Mouse (Mus musculus): ENCODE data around the gene Krt77. TPM values are rescaled to one million over a fixed set of nuclear protein-coding genes. Genes with fewer than 3 reads are reported as not detected.

Krt77 gene
- polyA plus RNA-seq, 1 experiment = not detected

DNA sequence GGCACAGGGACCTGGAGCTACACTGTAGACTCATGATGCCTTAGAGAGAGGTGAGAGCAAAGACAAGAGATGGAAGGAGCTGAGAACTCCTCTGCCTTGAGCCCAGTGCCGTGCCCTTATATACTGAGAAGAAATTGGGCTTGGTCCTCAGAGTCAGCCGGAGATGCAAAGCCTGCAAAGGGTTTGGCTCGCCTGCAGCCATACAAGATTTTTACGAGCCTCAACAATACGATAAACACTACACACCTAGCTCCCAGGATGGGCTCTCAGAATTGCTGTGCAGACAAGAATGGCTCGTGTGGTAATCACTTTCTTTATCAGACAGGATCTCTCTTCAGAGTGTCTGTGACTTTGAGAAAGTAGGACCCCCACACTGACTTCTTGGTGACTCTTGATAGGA is 18.8 kb downstream of the Krt77 start, which contains the start of gene Krt1:
TSS of gene Krt1 (minus strand) at position 101 of the 400 bp plus-strand sequence.
- peaks cover 23% of the 10 kb centered on the region for H3K27me3 ChIP-seq (ENCODE audit: control insufficient read depth)
- H3K4me3 ChIP-seq (replicated peaks) = no peak within 1 kb of the TSS
- no peaks in the 10 kb centered on the region for H3K4me1 ChIP-seq (ENCODE audit: control insufficient read depth)
- H3K36me3 ChIP-seq (ENCODE audit: control insufficient read depth) = no peaks in the 10 kb centered on the region
- TF ChIP-seq TAL1 (IDR thresholded peaks at IDR 0.05; ENCODE audit: low read length) (no peak), GATA1 (IDR thresholded peaks at IDR 0.05; ENCODE audit: low read length) (no peak)
- H3K9me3 ChIP-seq (ENCODE audit: control insufficient read depth, low read length) = no peaks in the 10 kb centered on the region

DNA sequence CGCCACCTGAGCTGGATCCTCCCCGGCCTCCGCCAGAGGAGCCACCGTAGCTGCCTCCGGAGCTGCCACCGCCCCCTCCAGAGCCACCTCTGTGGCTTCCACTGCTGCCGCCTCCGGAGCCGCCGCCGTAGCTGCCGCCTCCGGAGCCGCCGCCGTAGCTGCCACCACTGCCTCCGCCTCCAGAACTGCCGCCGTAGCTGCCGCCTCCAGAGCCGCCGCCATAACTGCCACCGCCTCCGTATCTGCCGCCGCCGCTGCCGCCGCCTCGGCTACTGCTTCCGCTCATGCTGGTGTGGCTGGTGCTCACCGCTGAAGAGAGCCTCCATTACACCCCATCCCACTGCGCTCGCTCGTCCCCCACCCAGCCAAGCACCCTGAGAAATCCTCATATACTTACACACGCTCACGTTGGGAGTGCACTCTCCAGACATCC is 23.5 kb downstream of the Krt77 start:
- Histone ChIP-seq H3K27me3 (ENCODE audit: control insufficient read depth) (peaks cover 36% of the 10 kb centered on the region), H3K36me3 (ENCODE audit: control insufficient read depth) (no peaks in the 10 kb centered on the region), H3K9me3 (ENCODE audit: control insufficient read depth, low read length) (no peaks in the 10 kb centered on the region), H3K4me1 (ENCODE audit: control insufficient read depth) (no peaks in the 10 kb centered on the region), H3K4me3 (replicated peaks) (no peak overlapping the region)
- no peak for TF ChIP-seq TAL1 (IDR thresholded peaks at IDR 0.05; ENCODE audit: low read length)
- no peak for TF ChIP-seq GATA1 (IDR thresholded peaks at IDR 0.05; ENCODE audit: low read length)

DNA sequence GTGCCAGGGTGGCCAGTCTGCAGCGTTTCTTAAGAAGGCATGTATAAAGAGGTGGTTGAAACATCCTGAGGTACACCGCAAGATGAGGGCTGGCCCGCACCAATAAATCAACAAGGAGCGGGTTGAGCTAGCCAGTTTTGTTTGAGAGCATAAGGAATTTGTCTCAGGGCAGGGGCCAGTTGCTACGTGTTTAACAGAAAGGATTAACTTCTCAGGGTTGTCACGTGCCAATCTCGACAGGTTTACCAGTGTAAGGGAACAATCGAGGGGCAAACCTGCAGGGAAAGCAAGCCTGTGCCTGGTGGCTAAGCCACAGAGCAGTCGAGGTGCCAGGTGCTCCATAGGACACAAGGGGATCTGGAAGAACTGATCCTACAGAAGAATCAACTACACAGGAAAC is 26.3 kb downstream of the Krt77 start:
- TF ChIP-seq TAL1 (IDR thresholded peaks at IDR 0.05; ENCODE audit: low read length) (no peak), GATA1 (IDR thresholded peaks at IDR 0.05; ENCODE audit: low read length) (no peak)
- Histone ChIP-seq H3K36me3 (ENCODE audit: control insufficient read depth) (no peaks in the 10 kb centered on the region), H3K4me3 (replicated peaks) (no peak overlapping the region), H3K4me1 (ENCODE audit: control insufficient read depth) (no peaks in the 10 kb centered on the region), H3K27me3 (ENCODE audit: control insufficient read depth) (peaks cover 36% of the 10 kb centered on the region), H3K9me3 (ENCODE audit: control insufficient read depth, low read length) (no peaks in the 10 kb centered on the region)

DNA sequence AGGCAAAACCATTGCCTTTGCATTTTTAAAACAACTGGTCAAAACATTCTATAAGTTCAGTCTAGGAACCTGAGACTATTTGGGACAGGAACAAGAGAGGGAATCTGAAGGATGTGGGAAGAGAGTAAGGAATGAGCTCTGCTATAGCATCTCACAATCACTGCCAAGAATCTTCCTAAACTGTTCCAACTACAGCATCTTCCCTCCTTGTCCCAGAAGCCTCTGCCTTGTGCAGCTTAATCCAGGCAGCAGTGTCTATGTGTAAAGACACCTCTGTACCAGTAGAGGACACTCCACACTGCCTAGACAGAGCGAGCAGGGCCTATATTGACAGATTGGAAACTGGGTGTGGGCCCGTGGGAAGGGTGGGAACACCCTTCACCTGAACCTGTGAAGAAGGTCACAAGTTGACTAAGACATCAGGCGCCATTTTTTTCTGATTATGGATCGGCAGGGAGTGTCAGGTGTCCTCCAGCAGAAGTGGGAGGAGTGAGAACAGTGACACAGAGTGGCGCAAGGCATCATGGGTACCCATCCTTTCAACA is 34.6 kb downstream of the Krt77 start:
- no peaks in the 10 kb centered on the region for H3K4me1 ChIP-seq (ENCODE audit: control insufficient read depth)
- no peaks in the 10 kb centered on the region for H3K9me3 ChIP-seq (ENCODE audit: control insufficient read depth, low read length)
- H3K4me3 ChIP-seq (replicated peaks) = no peak overlapping the region
- no peaks in the 10 kb centered on the region for H3K36me3 ChIP-seq (ENCODE audit: control insufficient read depth)
- H3K27me3 ChIP-seq (ENCODE audit: control insufficient read depth) = no peaks in the 10 kb centered on the region
- TF ChIP-seq GATA1 (IDR thresholded peaks at IDR 0.05; ENCODE audit: low read length) = no peak
- TF ChIP-seq TAL1 (IDR thresholded peaks at IDR 0.05; ENCODE audit: low read length) = no peak

DNA sequence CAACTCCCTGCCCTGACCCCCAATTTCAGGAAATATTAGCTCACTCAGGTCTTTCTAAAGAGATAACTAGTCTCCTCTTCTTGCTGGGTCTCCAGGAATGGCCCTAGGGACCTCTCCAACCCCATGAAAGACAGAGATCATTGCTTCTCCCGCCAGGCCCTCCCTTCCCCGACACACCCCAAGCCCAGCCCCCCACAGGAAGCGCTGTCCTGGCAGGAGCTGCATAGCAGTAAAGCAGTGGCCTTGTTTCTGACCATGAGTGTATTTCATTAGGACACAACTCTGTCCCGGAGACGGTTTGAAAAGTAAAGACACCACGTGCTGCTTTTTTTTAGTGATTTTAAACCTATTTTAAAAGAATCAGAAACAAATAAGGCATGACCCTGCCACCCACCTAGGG is 36.4 kb downstream of the Krt77 start:
- TF ChIP-seq TAL1 (IDR thresholded peaks at IDR 0.05; ENCODE audit: low read length) (no peak), GATA1 (IDR thresholded peaks at IDR 0.05; ENCODE audit: low read length) (no peak)
- Histone ChIP-seq H3K4me1 (ENCODE audit: control insufficient read depth) (no peaks in the 10 kb centered on the region), H3K27me3 (ENCODE audit: control insufficient read depth) (no peaks in the 10 kb centered on the region), H3K4me3 (replicated peaks) (no peak overlapping the region), H3K36me3 (ENCODE audit: control insufficient read depth) (no peaks in the 10 kb centered on the region), H3K9me3 (ENCODE audit: control insufficient read depth, low read length) (no peaks in the 10 kb centered on the region)

DNA sequence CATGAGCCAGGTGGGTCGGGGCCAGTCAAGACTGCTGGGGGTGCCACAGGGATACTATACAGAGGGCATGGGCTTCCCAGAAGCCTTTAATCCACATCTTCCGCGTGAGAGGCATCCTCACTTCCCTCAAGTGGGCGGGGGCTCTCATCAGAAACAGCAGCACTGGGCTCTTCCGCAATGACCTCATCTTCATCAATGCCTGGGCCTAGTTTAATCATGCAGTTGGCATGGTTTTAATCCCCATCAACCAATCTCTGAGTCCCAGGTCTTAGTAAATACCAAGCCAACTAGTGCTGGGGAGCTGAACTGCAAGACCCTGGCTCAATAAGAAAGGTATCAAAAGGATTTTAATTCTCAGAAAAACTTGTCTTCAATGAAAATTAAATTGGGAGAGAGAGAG is 40.1 kb downstream of the Krt77 start:
- no peaks in the 10 kb centered on the region for H3K27me3 ChIP-seq (ENCODE audit: control insufficient read depth)
- H3K9me3 ChIP-seq (ENCODE audit: control insufficient read depth, low read length) = no peaks in the 10 kb centered on the region
- H3K36me3 ChIP-seq (ENCODE audit: control insufficient read depth) = no peaks in the 10 kb centered on the region
- TF ChIP-seq TAL1 (IDR thresholded peaks at IDR 0.05; ENCODE audit: low read length) = no peak
- no peak for TF ChIP-seq GATA1 (IDR thresholded peaks at IDR 0.05; ENCODE audit: low read length)
- no peaks in the 10 kb centered on the region for H3K4me1 ChIP-seq (ENCODE audit: control insufficient read depth)
- H3K4me3 ChIP-seq (replicated peaks) = no peak overlapping the region

DNA sequence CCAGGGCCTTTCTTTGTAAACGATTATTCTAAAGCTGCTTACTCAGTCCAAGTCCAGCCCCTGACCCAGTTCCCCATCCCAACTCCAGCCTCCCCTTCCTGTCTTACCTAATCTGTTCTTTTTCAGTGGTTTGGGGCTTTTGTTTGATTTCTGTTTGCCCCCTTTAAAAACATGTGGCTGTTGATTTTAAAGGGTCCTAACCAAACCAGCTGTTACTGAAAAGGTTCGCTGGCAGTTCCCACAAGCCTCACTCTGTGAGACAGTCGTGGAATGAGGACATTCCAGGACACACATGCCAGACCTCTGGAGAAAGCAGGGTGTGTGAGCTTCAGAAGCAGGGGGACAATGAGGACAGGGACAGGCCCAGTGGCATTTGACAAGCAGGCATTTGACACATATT is 47.7 kb downstream of the Krt77 start:
- no peaks in the 10 kb centered on the region for H3K27me3 ChIP-seq (ENCODE audit: control insufficient read depth)
- TF ChIP-seq GATA1 (IDR thresholded peaks at IDR 0.05; ENCODE audit: low read length) = no peak
- no peaks in the 10 kb centered on the region for H3K9me3 ChIP-seq (ENCODE audit: control insufficient read depth, low read length)
- H3K4me1 ChIP-seq (ENCODE audit: control insufficient read depth) = no peaks in the 10 kb centered on the region
- no peak overlapping the region for H3K4me3 ChIP-seq (replicated peaks)
- H3K36me3 ChIP-seq (ENCODE audit: control insufficient read depth) = no peaks in the 10 kb centered on the region

DNA sequence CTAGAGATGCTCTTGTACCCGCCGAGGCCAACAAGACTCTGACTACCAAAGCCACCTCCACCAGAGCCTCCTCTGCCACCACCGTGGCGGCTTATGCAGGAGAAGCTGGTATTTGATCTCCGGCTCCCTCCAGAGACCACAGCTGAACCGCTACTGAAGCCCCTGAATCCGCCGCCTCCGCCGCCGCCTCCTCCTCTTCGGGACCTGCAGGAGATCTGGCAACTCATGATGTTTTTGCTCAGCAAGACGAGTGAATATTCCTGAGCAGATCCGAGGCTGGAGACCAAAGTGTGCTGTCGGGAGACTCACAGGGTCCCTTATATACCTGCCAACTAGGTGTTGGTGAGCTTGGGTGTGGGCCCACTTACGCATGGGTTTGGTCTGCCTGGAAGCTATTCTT is 51.6 kb downstream of the Krt77 start, which contains the start of gene Krt2:
TSS of gene Krt2 (minus strand) at position 295 of the 400 bp plus-strand sequence.
- H3K4me1 ChIP-seq (ENCODE audit: control insufficient read depth) = no peaks in the 10 kb centered on the region
- H3K4me3 ChIP-seq (replicated peaks) = no peak within 1 kb of the TSS
- H3K9me3 ChIP-seq (ENCODE audit: control insufficient read depth, low read length) = no peaks in the 10 kb centered on the region
- TF ChIP-seq TAL1 (IDR thresholded peaks at IDR 0.05; ENCODE audit: low read length) = no peak
- no peak for TF ChIP-seq GATA1 (IDR thresholded peaks at IDR 0.05; ENCODE audit: low read length)
- H3K27me3 ChIP-seq (ENCODE audit: control insufficient read depth) = no peaks in the 10 kb centered on the region
- no peaks in the 10 kb centered on the region for H3K36me3 ChIP-seq (ENCODE audit: control insufficient read depth)

Other genes with a start within 250 kb of the Krt77 start
- gene Gm5414, start 241.5 kb downstream of the Krt77 start, polyA plus RNA-seq (2012) = not detected in 2 replicates
- not detected in 2 replicates for gene Gm5478, start 222.3 kb downstream of the Krt77 start, polyA plus RNA-seq (2012)
- gene Krt6b, start 189.4 kb downstream of the Krt77 start, polyA plus RNA-seq (2012) = not detected in 2 replicates
- not detected in 2 replicates for gene Krt6a, start 175.4 kb downstream of the Krt77 start, polyA plus RNA-seq (2012)
- not detected in 2 replicates for gene Krt5, start 156.8 kb downstream of the Krt77 start, polyA plus RNA-seq (2012)
- gene Krt71, start 126.6 kb downstream of the Krt77 start, polyA plus RNA-seq (2012) = not detected in 2 replicates
- not detected in 2 replicates for gene Krt72, start 83.2 kb downstream of the Krt77 start, polyA plus RNA-seq (2012)
- gene Krt73, start 67.4 kb downstream of the Krt77 start, polyA plus RNA-seq (2012) = not detected in 2 replicates
- not detected in 2 replicates for gene Krt2, start 51.5 kb downstream of the Krt77 start, polyA plus RNA-seq (2012)
- not detected in 2 replicates for gene Krt1, start 18.9 kb downstream of the Krt77 start, polyA plus RNA-seq (2012)
- gene Krt76, start 23.2 kb upstream of the Krt77 start, polyA plus RNA-seq (2012) = not detected in 2 replicates
- gene Krt4, start 55.0 kb upstream of the Krt77 start, polyA plus RNA-seq (2012) = not detected in 2 replicates
- not detected in 2 replicates for gene Krt79, start 70.6 kb upstream of the Krt77 start, polyA plus RNA-seq (2012)
- gene Krt78, start 84.6 kb upstream of the Krt77 start, polyA plus RNA-seq (2012) = 0.01 TPM in 1 of 2 replicates, not detected in the other
- 0.06 and 0.07 TPM in 2 replicates for gene Krt8, start 134.8 kb upstream of the Krt77 start, polyA plus RNA-seq (2012)
- gene Krt18, start 158.5 kb upstream of the Krt77 start, polyA plus RNA-seq (2012) = 0.13 TPM in 1 of 2 replicates, not detected in the other
- gene Eif4b, start 204.1 kb upstream of the Krt77 start, polyA plus RNA-seq (2012) = 8.2 and 8.3 TPM in 2 replicates
- 0.04 and 0.05 TPM in 2 replicates for gene Tns2, start 230.7 kb upstream of the Krt77 start, polyA plus RNA-seq (2012)